8 mouse cellular contexts compared by ENCODE assay signal in genomic region chr2:91457259-91457655, GRCm38 (mm10). TPM values are rescaled to one million over a fixed set of nuclear protein-coding genes. Genes with fewer than 3 reads are reported as not detected.
DNase-seq lines count a peak whose midpoint lies in the region; ATAC-seq and TF ChIP-seq lines count a peak whose summit lies in the region.

Gene Lrp4 (plus strand): TSS chr2:91457511.

- H3K36me3 ChIP-seq in embryonic facial prominence, embryonic 11.5 days (replicated peaks; ENCODE audit: control insufficient read depth, insufficient read depth, low read depth, low read length), result no peaks in the 10 kb centered on the region
- no peaks in the 10 kb centered on the region for H3K36me3 ChIP-seq in heart, embryonic 11.5 days (ENCODE audit: control insufficient read depth, insufficient read depth, low read length)
- no peaks in the 10 kb centered on the region for H3K36me3 ChIP-seq in kidney, embryonic 14.5 days (ENCODE audit: control insufficient read depth, insufficient read depth, low read length)
- H3K36me3 ChIP-seq in liver, embryonic 12.5 days, result no peaks in the 10 kb centered on the region
- no peaks in the 10 kb centered on the region for H3K36me3 ChIP-seq in neural tube, embryonic 14.5 days (ENCODE audit: control insufficient read depth, insufficient read depth, low read length)

- WGBS in embryonic facial prominence, embryonic 11.5 days, result 1% methylated on average over 17 of the region's 36 CpGs
- under 1% methylated on average over 26 of the region's 36 CpGs for WGBS in heart, embryonic 11.5 days (ENCODE audit: insufficient replicate concordance)
- WGBS in kidney, embryonic 14.5 days, result 1% methylated on average over 28 of the region's 36 CpGs
- WGBS in liver, embryonic 12.5 days (ENCODE audit: insufficient replicate concordance), result 0% methylated on average over 19 of the region's 36 CpGs
- WGBS in neural tube, embryonic 14.5 days, result 1% methylated on average over 20 of the region's 36 CpGs

- ATAC-seq in embryonic facial prominence, embryonic 11.5 days (replicated peaks; ENCODE audit: insufficient number of reproducible peaks, low FRiP score, low TSS enrichment, low read depth), result peak; percentile 75
- ATAC-seq in heart, embryonic 11.5 days (replicated peaks; ENCODE audit: insufficient number of reproducible peaks, low FRiP score, low TSS enrichment), result peak; percentile 70
- ATAC-seq in kidney, embryonic 14.5 days (ENCODE audit: low FRiP score, low TSS enrichment), result peak; percentile 70
- peak; percentile 69 for ATAC-seq in liver, embryonic 12.5 days
- peak; percentile 56 for ATAC-seq in neural tube, embryonic 14.5 days (ENCODE audit: low read depth)

- H3K27ac ChIP-seq in left cerebral cortex, adult 2 months, result peak within 1 kb of the TSS; percentile 76
- H3K27ac ChIP-seq in embryonic facial prominence, embryonic 11.5 days (replicated peaks; ENCODE audit: low read depth, low read length), result peak within 1 kb of the TSS; percentile 80
- peak within 1 kb of the TSS; percentile 91 for H3K27ac ChIP-seq in heart, embryonic 11.5 days (ENCODE audit: low read depth, low read length)
- H3K27ac ChIP-seq in kidney, embryonic 14.5 days (ENCODE audit: low read depth, low read length), result peak within 1 kb of the TSS; percentile 93
- H3K27ac ChIP-seq in liver, embryonic 12.5 days, result peak within 1 kb of the TSS; percentile 68
- H3K27ac ChIP-seq in neural tube, embryonic 14.5 days (ENCODE audit: low read depth, low read length), result peak within 1 kb of the TSS; percentile 57

- peak within 1 kb of the TSS; percentile 63 for H3K4me3 ChIP-seq in left cerebral cortex, adult 2 months
- H3K4me3 ChIP-seq in embryonic facial prominence, embryonic 11.5 days (ENCODE audit: low read depth, low read length), result peak within 1 kb of the TSS; percentile 63
- peak within 1 kb of the TSS; percentile 87 for H3K4me3 ChIP-seq in heart, embryonic 11.5 days (ENCODE audit: low read depth, low read length)
- H3K4me3 ChIP-seq in kidney, embryonic 14.5 days (ENCODE audit: low read length), result peak within 1 kb of the TSS; percentile 72
- peak within 1 kb of the TSS; percentile 64 for H3K4me3 ChIP-seq in liver, embryonic 12.5 days
- H3K4me3 ChIP-seq in neural tube, embryonic 14.5 days (ENCODE audit: low read depth, low read length), result peak within 1 kb of the TSS; percentile 64

- peaks cover 7% of the 10 kb centered on the region for H3K4me1 ChIP-seq in embryonic facial prominence, embryonic 11.5 days (ENCODE audit: control insufficient read depth, insufficient read depth, low read length)
- peaks cover 29% of the 10 kb centered on the region for H3K4me1 ChIP-seq in heart, embryonic 11.5 days (ENCODE audit: control insufficient read depth, insufficient read depth, low read length)
- peaks cover 24% of the 10 kb centered on the region for H3K4me1 ChIP-seq in kidney, embryonic 14.5 days (ENCODE audit: control insufficient read depth, insufficient read depth, low read length)
- H3K4me1 ChIP-seq in liver, embryonic 12.5 days, result peaks cover 50% of the 10 kb centered on the region
- peaks cover 10% of the 10 kb centered on the region for H3K4me1 ChIP-seq in neural tube, embryonic 14.5 days (ENCODE audit: control insufficient read depth, insufficient read depth, low read length)

- peak within 1 kb of the TSS; percentile 78 for H3K9ac ChIP-seq in embryonic facial prominence, embryonic 11.5 days (replicated peaks; ENCODE audit: low read length)
- H3K9ac ChIP-seq in heart, embryonic 11.5 days (ENCODE audit: low read depth, low read length), result peak within 1 kb of the TSS; percentile 86
- H3K9ac ChIP-seq in kidney, embryonic 14.5 days (ENCODE audit: low read depth, low read length), result peak within 1 kb of the TSS; percentile 82
- H3K9ac ChIP-seq in liver, embryonic 12.5 days, result peak within 1 kb of the TSS; percentile 65
- peak within 1 kb of the TSS; percentile 69 for H3K9ac ChIP-seq in neural tube, embryonic 14.5 days (replicated peaks; ENCODE audit: low read depth, low read length)

- intact Hi-C loops in left cerebral cortex, adult 2 months (cut with DNase I), result no loop called here

- peak in 1 of 2 experiments; percentile 48 for DNase-seq in left cerebral cortex, adult 2 months (ENCODE audit: extremely low spot score in 1 of 2, low spot score in 2 of 2)
- no peak for DNase-seq in left cerebral cortex, adult 11 months (ENCODE audit: low spot score)
- DNase-seq in embryonic facial prominence, embryonic 11.5 days (ENCODE audit: low spot score), result peak; percentile 73
- DNase-seq in thymus, postnatal 10 days (ENCODE audit: low spot score in 2 of 2), result no peak

- H3K4me2 ChIP-seq in embryonic facial prominence, embryonic 11.5 days (ENCODE audit: low read depth, low read length), result peak within 1 kb of the TSS; percentile 72
- H3K4me2 ChIP-seq in heart, embryonic 11.5 days, result peak within 1 kb of the TSS; percentile 95
- peak within 1 kb of the TSS; percentile 90 for H3K4me2 ChIP-seq in kidney, embryonic 14.5 days (replicated peaks; ENCODE audit: low read depth, low read length)
- H3K4me2 ChIP-seq in liver, embryonic 12.5 days, result peak within 1 kb of the TSS; percentile 89
- peak within 1 kb of the TSS; percentile 97 for H3K4me2 ChIP-seq in neural tube, embryonic 14.5 days (ENCODE audit: low read depth, low read length)

- no peaks in the 10 kb centered on the region for H3K27me3 ChIP-seq in embryonic facial prominence, embryonic 11.5 days (ENCODE audit: control insufficient read depth, insufficient read depth, low read length)
- H3K27me3 ChIP-seq in heart, embryonic 11.5 days (ENCODE audit: control insufficient read depth, insufficient read depth, low read length), result no peaks in the 10 kb centered on the region
- no peaks in the 10 kb centered on the region for H3K27me3 ChIP-seq in kidney, embryonic 14.5 days (ENCODE audit: control insufficient read depth, insufficient read depth, low read length)
- peaks cover 77% of the 10 kb centered on the region for H3K27me3 ChIP-seq in liver, embryonic 12.5 days (replicated peaks)
- 0 out of 2 replicates have a peak, but pooled peaks cover 4% of the 10 kb centered on the region for H3K27me3 ChIP-seq in neural tube, embryonic 14.5 days (ENCODE audit: control insufficient read depth, insufficient read depth, low read length)

- no peaks in the 10 kb centered on the region for H3K9me3 ChIP-seq in embryonic facial prominence, embryonic 11.5 days (replicated peaks; ENCODE audit: control insufficient read depth, low read length)
- no peaks in the 10 kb centered on the region for H3K9me3 ChIP-seq in heart, embryonic 11.5 days (replicated peaks; ENCODE audit: control insufficient read depth, low read length)
- H3K9me3 ChIP-seq in kidney, embryonic 14.5 days (ENCODE audit: control insufficient read depth, low read length), result peaks cover 3% of the 10 kb centered on the region; the same call in 1 of the 2 replicates
- H3K9me3 ChIP-seq in liver, embryonic 12.5 days (replicated peaks), result 0 out of 2 replicates have a peak, but pooled peaks cover 5% of the 10 kb centered on the region
- H3K9me3 ChIP-seq in neural tube, embryonic 14.5 days (ENCODE audit: control insufficient read depth, low read length), result no peaks in the 10 kb centered on the region

- no peak for TF ChIP-seq CTCF in left cerebral cortex, adult 2 months (IDR thresholded peaks at IDR 0.05)

RNA-seq across cellular contexts. Expression of gene Lrp4, which starts in this region (rescaled TPM):
- total RNA-seq in left cerebral cortex, adult 2 months (2021), result 10 to 100 TPM; 25.3 to 27.3 TPM
- 5.2 and 6.3 TPM in 2 replicates for polyA plus RNA-seq in embryonic facial prominence, embryonic 11.5 days (2014; fragmentation: Nextera tagmentation; extraction: Ambion mirVana)
- polyA plus RNA-seq in heart, embryonic 11.5 days (2014; fragmentation: Nextera tagmentation; extraction: Ambion mirVana), result 3.8 and 4.0 TPM in 2 replicates
- 6.5 and 8.0 TPM in 2 replicates for polyA plus RNA-seq in kidney, embryonic 14.5 days (2014; fragmentation: Nextera tagmentation; extraction: Ambion mirVana)
- 1.0 and 1.2 TPM in 2 replicates for polyA plus RNA-seq in liver, embryonic 12.5 days (2016; fragmentation: Nextera tagmentation; extraction: Ambion mirVana)
- 6.4 and 7.2 TPM in 2 replicates for polyA plus RNA-seq in neural tube, embryonic 14.5 days (2014; fragmentation: Nextera tagmentation; extraction: Ambion mirVana)
